Mouse (Mus musculus) thymus, adult 2 months (tissue): ENCODE measurements around the gene Olfr987.

Experiments used
- CTCF ChIP-seq: fragments of 200-500 bp; IDR thresholded peaks from 2 replicates; pipeline ENCODE4 v1.5.1; 2012; ENCODE audit warnings: mild to moderate bottlenecking, control low read depth, low read length, moderate library complexity, borderline replicate concordance; ENCODE audit not compliant: control insufficient read depth, poor library complexity, insufficient read depth; ENCODE audit errors: extremely low read depth
- POLR2A ChIP-seq: fragments of 200-500 bp; IDR thresholded peaks from 2 replicates; pipeline ENCODE4 v1.6.1; 2012; ENCODE audit warnings: mild to moderate bottlenecking, low read length, control low read depth, moderate library complexity; ENCODE audit not compliant: control insufficient read depth, poor library complexity, insufficient read depth; ENCODE audit errors: extremely low read depth

DNA sequence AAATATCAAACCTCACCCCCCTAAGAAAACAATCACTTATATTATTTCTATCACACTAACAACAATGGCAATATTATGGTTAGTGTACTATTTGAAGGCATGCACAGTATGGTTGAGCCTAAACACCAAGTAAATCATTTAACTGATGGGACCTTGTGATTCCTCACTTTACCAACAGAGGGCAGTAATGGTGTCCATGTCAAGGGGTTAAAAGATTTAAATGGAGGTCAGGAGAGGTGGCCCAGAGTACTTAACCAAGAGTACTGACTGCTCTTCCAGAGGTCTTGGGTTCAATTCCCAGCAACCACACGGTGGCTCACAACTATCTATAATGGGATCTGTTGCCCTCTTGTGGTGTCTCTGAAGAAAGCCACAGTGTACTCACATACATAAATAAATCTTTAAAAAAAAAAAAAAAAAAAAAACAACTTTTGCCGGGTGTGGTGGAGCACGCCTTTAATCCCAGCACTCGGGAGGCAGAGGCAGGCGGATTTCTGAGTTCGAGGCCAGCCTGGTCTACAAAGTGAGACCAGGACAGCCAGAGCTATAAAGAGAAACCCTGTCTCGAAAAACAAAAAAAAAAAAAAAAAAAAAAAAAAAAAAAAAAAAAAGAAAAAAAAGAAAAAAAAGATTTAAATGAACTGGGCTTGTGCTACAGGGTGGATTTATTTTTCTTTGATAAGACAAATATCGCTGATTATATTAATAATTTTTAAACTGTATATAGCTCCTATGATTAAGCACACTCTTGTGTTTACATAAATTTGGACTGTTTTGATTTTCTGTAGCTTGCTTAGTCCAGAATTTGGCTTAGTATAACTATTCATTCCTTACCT, 55.3 kb downstream of the Olfr987 start:
- TF ChIP-seq CTCF (no peak), POLR2A (no peak)
